Mouse (Mus musculus): ENCODE measurements around the gene Rcc1l. TPM values are rescaled to one million over a fixed set of nuclear protein-coding genes. Genes with fewer than 3 reads are reported as not detected.

Rcc1l gene
- polyA plus RNA-seq, 1 experiment from 2014 or later = 44.5 TPM

GRCm38 (mm10) chr5:134155916-134156466, 20.6 kb downstream of the Rcc1l start:
- H3K4me3 ChIP-seq = no peak overlapping the region
- H3K4me1 ChIP-seq = no peaks in the 10 kb centered on the region
- H3K36me3 ChIP-seq = peaks cover 95% of the 10 kb centered on the region
- 92% methylated on average over 7 of the region's 7 CpGs for WGBS
- no peak for DNase-seq (ENCODE audit: low spot score)
- H3K27me3 ChIP-seq (ENCODE audit: low read depth, poor library complexity, severe bottlenecking) = no peaks in the 10 kb centered on the region
- no peaks in the 10 kb centered on the region for H3K9me3 ChIP-seq (replicated peaks)
- no peak overlapping the region for H3K27ac ChIP-seq

GRCm38 (mm10) chr5:134151895-134152294, 24.7 kb downstream of the Rcc1l start:
- Histone ChIP-seq H3K9me3 (replicated peaks) (no peaks in the 10 kb centered on the region), H3K4me1 (no peaks in the 10 kb centered on the region), H3K4me3 (no peak overlapping the region), H3K27ac (no peak overlapping the region), H3K36me3 (peaks cover 97% of the 10 kb centered on the region), H3K27me3 (ENCODE audit: low read depth, poor library complexity, severe bottlenecking) (no peaks in the 10 kb centered on the region)
- 95% methylated on average over 11 of the region's 11 CpGs for WGBS
- no peak for DNase-seq (ENCODE audit: low spot score)

- no peaks in the 10 kb centered on the region for H3K4me1 ChIP-seq
- no peak for DNase-seq (ENCODE audit: low spot score)
- H3K27me3 ChIP-seq (ENCODE audit: low read depth, poor library complexity, severe bottlenecking) = no peaks in the 10 kb centered on the region
- WGBS = 89% methylated on average over 4 of the region's 4 CpGs
- no peak overlapping the region for H3K27ac ChIP-seq
- H3K4me3 ChIP-seq = no peak overlapping the region
- no peaks in the 10 kb centered on the region for H3K9me3 ChIP-seq (replicated peaks)
- H3K36me3 ChIP-seq = peaks cover 81% of the 10 kb centered on the region
Measured at GRCm38 (mm10) chr5:134148153-134148552, 28.4 kb downstream of the Rcc1l start.

- no peak overlapping the region for H3K4me3 ChIP-seq
- H3K27ac ChIP-seq = no peak overlapping the region
- H3K9me3 ChIP-seq (replicated peaks) = no peaks in the 10 kb centered on the region
- H3K36me3 ChIP-seq = peaks cover 78% of the 10 kb centered on the region
- H3K4me1 ChIP-seq = no peaks in the 10 kb centered on the region
- 92% methylated on average over 10 of the region's 10 CpGs for WGBS
- no peaks in the 10 kb centered on the region for H3K27me3 ChIP-seq (ENCODE audit: low read depth, poor library complexity, severe bottlenecking)
- no peak for DNase-seq (ENCODE audit: low spot score)
Measured at GRCm38 (mm10) chr5:134147194-134147753, 29.3 kb downstream of the Rcc1l start.

GRCm38 (mm10) chr5:134144986-134145385, 31.6 kb downstream of the Rcc1l start:
- Histone ChIP-seq H3K27me3 (ENCODE audit: low read depth, poor library complexity, severe bottlenecking) (no peaks in the 10 kb centered on the region), H3K4me3 (no peak overlapping the region), H3K4me1 (no peaks in the 10 kb centered on the region), H3K9me3 (replicated peaks) (no peaks in the 10 kb centered on the region), H3K27ac (no peak overlapping the region), H3K36me3 (peaks cover 65% of the 10 kb centered on the region)
- WGBS = 95% methylated on average over 8 of the region's 8 CpGs
- no peak for DNase-seq (ENCODE audit: low spot score)

- Histone ChIP-seq H3K4me3 (no peak overlapping the region), H3K9me3 (replicated peaks) (no peaks in the 10 kb centered on the region), H3K27me3 (ENCODE audit: low read depth, poor library complexity, severe bottlenecking) (no peaks in the 10 kb centered on the region), H3K4me1 (no peaks in the 10 kb centered on the region), H3K36me3 (peaks cover 60% of the 10 kb centered on the region), H3K27ac (no peak overlapping the region)
- no peak for DNase-seq (ENCODE audit: low spot score)
- 84% methylated on average over 11 of the region's 11 CpGs for WGBS
Measured at GRCm38 (mm10) chr5:134142381-134142780, 34.2 kb downstream of the Rcc1l start.

- Histone ChIP-seq H3K4me1 (no peaks in the 10 kb centered on the region), H3K4me3 (no peak overlapping the region), H3K27ac (no peak overlapping the region), H3K27me3 (ENCODE audit: low read depth, poor library complexity, severe bottlenecking) (no peaks in the 10 kb centered on the region), H3K36me3 (peaks cover 63% of the 10 kb centered on the region), H3K9me3 (replicated peaks) (no peaks in the 10 kb centered on the region)
- no peak for DNase-seq (ENCODE audit: low spot score)
- 79% methylated on average over 7 of the region's 7 CpGs for WGBS
Measured at GRCm38 (mm10) chr5:134141236-134141635, 35.3 kb downstream of the Rcc1l start.

- no peaks in the 10 kb centered on the region for H3K4me1 ChIP-seq
- no peak overlapping the region for H3K4me3 ChIP-seq
- no peak for DNase-seq (ENCODE audit: low spot score)
- WGBS = 92% methylated on average over 6 of the region's 6 CpGs
- no peaks in the 10 kb centered on the region for H3K27me3 ChIP-seq (ENCODE audit: low read depth, poor library complexity, severe bottlenecking)
- no peak overlapping the region for H3K27ac ChIP-seq
- H3K9me3 ChIP-seq (replicated peaks) = no peaks in the 10 kb centered on the region
- peaks cover 67% of the 10 kb centered on the region for H3K36me3 ChIP-seq
Measured at GRCm38 (mm10) chr5:134139429-134139828, 37.1 kb downstream of the Rcc1l start.

- Histone ChIP-seq H3K9me3 (replicated peaks) (no peaks in the 10 kb centered on the region), H3K36me3 (peaks cover 73% of the 10 kb centered on the region), H3K27ac (no peak overlapping the region), H3K4me1 (no peaks in the 10 kb centered on the region), H3K4me3 (no peak overlapping the region), H3K27me3 (ENCODE audit: low read depth, poor library complexity, severe bottlenecking) (no peaks in the 10 kb centered on the region)
- no peak for DNase-seq (ENCODE audit: low spot score)
- WGBS = 93% methylated on average over 5 of the region's 5 CpGs
Measured at GRCm38 (mm10) chr5:134137933-134138332, 38.6 kb downstream of the Rcc1l start.

GRCm38 (mm10) chr5:134136022-134136421, 40.6 kb downstream of the Rcc1l start:
- peaks cover 64% of the 10 kb centered on the region for H3K36me3 ChIP-seq
- no peak overlapping the region for H3K27ac ChIP-seq
- WGBS = 93% methylated on average over 12 of the region's 12 CpGs
- H3K4me1 ChIP-seq = no peaks in the 10 kb centered on the region
- no peak for DNase-seq (ENCODE audit: low spot score)
- H3K27me3 ChIP-seq (ENCODE audit: low read depth, poor library complexity, severe bottlenecking) = no peaks in the 10 kb centered on the region
- no peak overlapping the region for H3K4me3 ChIP-seq
- no peaks in the 10 kb centered on the region for H3K9me3 ChIP-seq (replicated peaks)

- Histone ChIP-seq H3K4me3 (no peak overlapping the region), H3K4me1 (peaks cover 10% of the 10 kb centered on the region), H3K27ac (no peak overlapping the region), H3K27me3 (ENCODE audit: low read depth, poor library complexity, severe bottlenecking) (no peaks in the 10 kb centered on the region), H3K9me3 (replicated peaks) (no peaks in the 10 kb centered on the region), H3K36me3 (peaks cover 52% of the 10 kb centered on the region)
- 58% methylated on average over 4 of the region's 4 CpGs for WGBS
- no peak for DNase-seq (ENCODE audit: low spot score)
Measured at GRCm38 (mm10) chr5:134131586-134131985, 45.0 kb downstream of the Rcc1l start.

GRCm38 (mm10) chr5:134126232-134126631, 50.3 kb downstream of the Rcc1l start:
- DNase-seq (ENCODE audit: low spot score) = no peak
- no peaks in the 10 kb centered on the region for H3K9me3 ChIP-seq (replicated peaks)
- 83% methylated on average over 2 of the region's 2 CpGs for WGBS
- no peaks in the 10 kb centered on the region for H3K27me3 ChIP-seq (ENCODE audit: low read depth, poor library complexity, severe bottlenecking)
- H3K4me3 ChIP-seq = no peak overlapping the region
- H3K36me3 ChIP-seq = peaks cover 22% of the 10 kb centered on the region
- peaks cover 10% of the 10 kb centered on the region for H3K4me1 ChIP-seq
- H3K27ac ChIP-seq = no peak overlapping the region

GRCm38 (mm10) chr5:134123846-134124245, 52.7 kb downstream of the Rcc1l start:
- 83% methylated on average over 6 of the region's 6 CpGs for WGBS
- no peaks in the 10 kb centered on the region for H3K9me3 ChIP-seq (replicated peaks)
- H3K4me1 ChIP-seq = peaks cover 14% of the 10 kb centered on the region
- H3K4me3 ChIP-seq = no peak overlapping the region
- no peaks in the 10 kb centered on the region for H3K27me3 ChIP-seq (ENCODE audit: low read depth, poor library complexity, severe bottlenecking)
- no peak for DNase-seq (ENCODE audit: low spot score)
- H3K27ac ChIP-seq = no peak overlapping the region
- H3K36me3 ChIP-seq = peaks cover 22% of the 10 kb centered on the region

GRCm38 (mm10) chr5:134121893-134122259, 54.7 kb downstream of the Rcc1l start:
- 78% methylated on average over 4 of the region's 4 CpGs for WGBS
- H3K4me3 ChIP-seq = no peak overlapping the region
- H3K36me3 ChIP-seq = peaks cover 23% of the 10 kb centered on the region
- H3K9me3 ChIP-seq (replicated peaks) = no peaks in the 10 kb centered on the region
- no peaks in the 10 kb centered on the region for H3K27me3 ChIP-seq (ENCODE audit: low read depth, poor library complexity, severe bottlenecking)
- H3K4me1 ChIP-seq = peaks cover 9% of the 10 kb centered on the region
- H3K27ac ChIP-seq = no peak overlapping the region
- DNase-seq (ENCODE audit: low spot score) = no peak

Data from limb, embryonic 10.5 days (tissue).